Mouse (Mus musculus): ENCODE results near the gene Eif4e3. TPM values are rescaled to one million over a fixed set of nuclear protein-coding genes. Genes with fewer than 3 reads are reported as not detected.

Eif4e3 gene
- polyA plus RNA-seq, 1 experiment from 2014 or later = 19.6 TPM

DNA sequence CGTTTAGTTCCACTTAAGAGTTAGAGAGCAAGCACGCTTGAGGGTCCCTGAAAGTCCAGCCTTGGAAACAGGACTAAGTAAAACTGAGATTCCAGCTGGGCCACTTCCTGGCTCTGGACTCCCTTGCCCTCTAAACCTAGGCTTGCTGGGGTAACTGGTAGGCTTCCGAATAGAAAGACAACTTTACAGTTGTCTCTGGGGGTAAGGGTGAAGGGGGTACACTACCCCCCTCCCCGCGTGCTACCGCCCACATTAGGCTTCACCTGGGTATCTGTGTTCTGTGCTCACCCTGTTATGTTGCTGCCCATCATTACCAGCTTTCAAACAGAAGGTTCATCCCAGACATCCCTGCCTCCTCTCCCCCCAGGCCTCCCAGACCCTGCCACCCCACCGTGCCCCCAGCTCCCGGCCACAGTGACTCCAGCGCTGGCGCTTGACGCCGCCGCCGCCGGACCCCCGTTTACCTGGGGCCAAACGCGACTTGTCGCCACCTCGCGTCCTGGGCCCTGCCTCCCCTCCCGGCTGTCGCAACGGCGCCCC, 25.2 kb upstream of the Eif4e3 start:
- DNase-seq (ENCODE audit: low spot score) (no peak), ATAC-seq (ENCODE audit: insufficient read depth, low FRiP score, low TSS enrichment) (peak; percentile 62; the same call in 1 of the 2 replicates)
- Histone ChIP-seq H3K9ac (ENCODE audit: low read length) (peak overlapping the region; percentile 73), H3K4me2 (ENCODE audit: low read depth) (peak overlapping the region; percentile 88), H3K27me3 (ENCODE audit: control insufficient read depth, insufficient read depth, low read length) (peaks cover 40% of the 10 kb centered on the region), H3K4me3 (ENCODE audit: low read depth, low read length) (peak overlapping the region; percentile 78), H3K9me3 (ENCODE audit: control insufficient read depth, low read length) (no peaks in the 10 kb centered on the region), H3K36me3 (ENCODE audit: control insufficient read depth, insufficient read depth, low read length) (no peaks in the 10 kb centered on the region), H3K27ac (ENCODE audit: low read depth, low read length) (peak overlapping the region; percentile 46; the same call in 1 of the 2 replicates), H3K4me1 (ENCODE audit: control insufficient read depth, insufficient read depth, low read length) (peaks cover 13% of the 10 kb centered on the region)
- WGBS = 5% methylated on average over 24 of the region's 25 CpGs

DNA sequence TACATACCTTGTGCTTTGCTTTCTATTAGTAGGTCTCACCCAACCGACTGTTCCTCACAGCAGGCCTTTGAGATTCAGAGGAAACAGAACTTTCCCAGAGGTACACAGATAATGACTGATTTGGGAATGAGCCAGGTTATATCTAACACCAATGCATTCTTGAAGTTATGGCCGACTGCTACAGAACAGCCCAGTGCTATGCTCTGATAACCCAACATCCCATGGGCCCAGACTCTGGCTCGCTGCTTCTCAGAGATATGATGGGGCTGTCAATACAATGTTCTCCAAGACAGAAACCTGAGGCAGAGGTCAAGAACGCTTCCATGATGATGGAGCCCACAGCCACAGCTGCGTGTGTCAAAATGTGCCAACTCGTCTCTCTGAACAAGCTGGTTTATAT, 21.9 kb upstream of the Eif4e3 start:
- WGBS = 90% methylated on average over 6 of the region's 6 CpGs
- ATAC-seq (ENCODE audit: insufficient read depth, low FRiP score, low TSS enrichment) (no peak), DNase-seq (ENCODE audit: low spot score) (no peak)
- H3K27ac ChIP-seq (ENCODE audit: low read depth, low read length) = no peak overlapping the region
- H3K9ac ChIP-seq (ENCODE audit: low read length) = no peak overlapping the region
- no peaks in the 10 kb centered on the region for H3K36me3 ChIP-seq (ENCODE audit: control insufficient read depth, insufficient read depth, low read length)
- no peaks in the 10 kb centered on the region for H3K9me3 ChIP-seq (ENCODE audit: control insufficient read depth, low read length)
- peaks cover 21% of the 10 kb centered on the region for H3K27me3 ChIP-seq (ENCODE audit: control insufficient read depth, insufficient read depth, low read length)
- H3K4me2 ChIP-seq (ENCODE audit: low read depth) = no peak overlapping the region
- H3K4me1 ChIP-seq (ENCODE audit: control insufficient read depth, insufficient read depth, low read length) = peaks cover 10% of the 10 kb centered on the region
- no peak overlapping the region for H3K4me3 ChIP-seq (ENCODE audit: low read depth, low read length)

DNA sequence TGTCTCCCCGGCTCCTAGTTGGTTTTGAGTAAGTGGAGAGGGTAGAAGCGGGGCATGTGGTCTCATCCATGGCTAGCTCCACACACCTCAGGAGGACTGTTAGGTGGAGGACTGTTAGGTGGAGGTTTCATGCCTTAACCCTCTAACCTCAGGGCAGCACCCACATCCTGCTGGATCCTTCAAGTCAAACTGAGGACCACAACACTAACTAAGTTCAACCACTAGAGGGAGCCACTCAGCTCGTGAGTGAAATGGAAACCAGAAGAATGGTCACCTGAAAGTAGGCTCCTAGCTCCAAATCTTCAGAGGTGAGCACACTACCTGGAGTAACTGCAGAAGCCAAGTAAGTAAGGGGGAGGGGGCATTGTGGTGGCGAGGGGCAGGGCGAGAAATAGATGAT, 18.3 kb upstream of the Eif4e3 start:
- no peaks in the 10 kb centered on the region for H3K9me3 ChIP-seq (ENCODE audit: control insufficient read depth, low read length)
- H3K36me3 ChIP-seq (ENCODE audit: control insufficient read depth, insufficient read depth, low read length) = no peaks in the 10 kb centered on the region
- no peak overlapping the region for H3K27ac ChIP-seq (ENCODE audit: low read depth, low read length)
- no peak overlapping the region for H3K9ac ChIP-seq (ENCODE audit: low read length)
- no peak overlapping the region for H3K4me2 ChIP-seq (ENCODE audit: low read depth)
- ATAC-seq (ENCODE audit: insufficient read depth, low FRiP score, low TSS enrichment) = no peak
- 49% methylated on average over 5 of the region's 5 CpGs for WGBS
- H3K4me3 ChIP-seq (ENCODE audit: low read depth, low read length) = no peak overlapping the region
- DNase-seq (ENCODE audit: low spot score) = no peak
- no peaks in the 10 kb centered on the region for H3K4me1 ChIP-seq (ENCODE audit: control insufficient read depth, insufficient read depth, low read length)
- H3K27me3 ChIP-seq (ENCODE audit: control insufficient read depth, insufficient read depth, low read length) = no peaks in the 10 kb centered on the region; the same call in 1 of the 2 replicates

DNA sequence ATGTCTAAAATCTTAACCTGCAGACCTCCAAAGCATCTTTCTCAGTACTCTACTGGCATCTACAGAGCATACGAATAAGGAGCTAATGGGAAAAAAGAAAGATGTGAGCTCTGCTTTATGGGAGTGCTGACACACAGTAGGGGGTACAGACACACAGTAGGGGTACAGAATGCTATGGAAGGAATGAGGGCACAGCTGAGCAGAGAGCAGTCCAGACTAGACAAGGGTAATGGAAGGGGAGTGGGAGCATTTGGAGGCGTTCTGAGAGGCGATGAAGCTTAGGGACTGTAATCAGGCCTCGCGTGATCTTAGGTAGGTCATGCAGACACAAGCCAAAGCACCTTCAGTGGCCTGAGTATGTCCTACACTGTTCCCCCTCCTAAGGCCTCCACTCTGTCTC, 17.4 kb upstream of the Eif4e3 start:
- DNase-seq (ENCODE audit: low spot score) (no peak), ATAC-seq (ENCODE audit: insufficient read depth, low FRiP score, low TSS enrichment) (no peak)
- Histone ChIP-seq H3K9me3 (ENCODE audit: control insufficient read depth, low read length) (no peaks in the 10 kb centered on the region), H3K4me1 (ENCODE audit: control insufficient read depth, insufficient read depth, low read length) (no peaks in the 10 kb centered on the region), H3K27ac (ENCODE audit: low read depth, low read length) (no peak overlapping the region), H3K36me3 (ENCODE audit: control insufficient read depth, insufficient read depth, low read length) (no peaks in the 10 kb centered on the region), H3K9ac (ENCODE audit: low read length) (no peak overlapping the region), H3K4me3 (ENCODE audit: low read depth, low read length) (no peak overlapping the region), H3K27me3 (ENCODE audit: control insufficient read depth, insufficient read depth, low read length) (no peaks in the 10 kb centered on the region), H3K4me2 (ENCODE audit: low read depth) (no peak overlapping the region)
- WGBS = 88% methylated on average over 5 of the region's 5 CpGs

DNA sequence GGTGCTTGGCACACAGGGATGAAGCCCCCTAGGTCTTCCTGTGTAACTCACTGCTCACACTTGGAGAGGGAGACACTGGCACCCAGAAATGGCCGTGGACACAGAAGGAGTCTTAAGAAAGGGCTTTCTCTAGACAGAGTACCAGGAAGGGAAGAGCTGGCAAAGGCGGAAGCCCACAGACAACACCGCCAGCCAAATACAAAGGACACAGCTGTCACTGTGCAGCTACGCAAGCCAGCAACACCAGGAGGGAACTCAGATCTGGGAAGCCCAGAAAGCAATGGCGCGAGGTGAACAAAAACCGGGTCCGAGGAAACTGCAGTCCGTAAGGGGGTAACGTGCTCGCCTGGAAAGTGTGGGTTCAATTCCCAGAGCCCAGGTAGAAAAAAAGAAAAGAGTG, 11.5 kb upstream of the Eif4e3 start:
- no peak overlapping the region for H3K4me2 ChIP-seq (ENCODE audit: low read depth)
- no peaks in the 10 kb centered on the region for H3K36me3 ChIP-seq (ENCODE audit: control insufficient read depth, insufficient read depth, low read length)
- H3K9ac ChIP-seq (ENCODE audit: low read length) = no peak overlapping the region
- no peaks in the 10 kb centered on the region for H3K9me3 ChIP-seq (ENCODE audit: control insufficient read depth, low read length)
- DNase-seq (ENCODE audit: low spot score) (no peak), ATAC-seq (ENCODE audit: insufficient read depth, low FRiP score, low TSS enrichment) (no peak)
- H3K4me1 ChIP-seq (ENCODE audit: control insufficient read depth, insufficient read depth, low read length) = no peaks in the 10 kb centered on the region
- WGBS = 81% methylated on average over 11 of the region's 11 CpGs
- no peak overlapping the region for H3K4me3 ChIP-seq (ENCODE audit: low read depth, low read length)
- H3K27ac ChIP-seq (ENCODE audit: low read depth, low read length) = no peak overlapping the region
- no peaks in the 10 kb centered on the region for H3K27me3 ChIP-seq (ENCODE audit: control insufficient read depth, insufficient read depth, low read length)

DNA sequence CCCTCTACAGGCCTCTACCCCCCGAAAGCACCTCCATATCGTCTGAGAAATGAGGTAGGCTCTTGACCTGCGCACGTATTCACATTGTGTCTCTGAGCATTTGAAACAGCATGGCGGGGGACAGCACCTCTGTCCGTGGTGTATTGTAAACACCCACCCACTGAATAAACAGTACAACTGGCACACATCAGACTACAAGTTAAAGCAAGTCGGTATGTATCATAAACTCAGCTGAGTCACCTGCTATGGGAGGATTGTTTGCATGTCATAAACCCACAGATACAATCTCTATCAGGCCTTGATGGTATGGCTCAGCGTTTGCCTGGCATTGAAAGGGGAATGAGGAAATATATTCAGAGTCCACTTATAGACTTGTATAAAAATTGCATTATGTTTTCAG, 10.8 kb upstream of the Eif4e3 start:
- Histone ChIP-seq H3K27me3 (ENCODE audit: control insufficient read depth, insufficient read depth, low read length) (no peaks in the 10 kb centered on the region), H3K36me3 (ENCODE audit: control insufficient read depth, insufficient read depth, low read length) (no peaks in the 10 kb centered on the region), H3K4me1 (ENCODE audit: control insufficient read depth, insufficient read depth, low read length) (no peaks in the 10 kb centered on the region), H3K4me2 (ENCODE audit: low read depth) (no peak overlapping the region), H3K9ac (ENCODE audit: low read length) (no peak overlapping the region), H3K27ac (ENCODE audit: low read depth, low read length) (no peak overlapping the region), H3K9me3 (ENCODE audit: control insufficient read depth, low read length) (no peaks in the 10 kb centered on the region), H3K4me3 (ENCODE audit: low read depth, low read length) (no peak overlapping the region)
- ATAC-seq (ENCODE audit: insufficient read depth, low FRiP score, low TSS enrichment) = no peak
- 91% methylated on average over 8 of the region's 8 CpGs for WGBS
- DNase-seq (ENCODE audit: low spot score) = no peak

DNA sequence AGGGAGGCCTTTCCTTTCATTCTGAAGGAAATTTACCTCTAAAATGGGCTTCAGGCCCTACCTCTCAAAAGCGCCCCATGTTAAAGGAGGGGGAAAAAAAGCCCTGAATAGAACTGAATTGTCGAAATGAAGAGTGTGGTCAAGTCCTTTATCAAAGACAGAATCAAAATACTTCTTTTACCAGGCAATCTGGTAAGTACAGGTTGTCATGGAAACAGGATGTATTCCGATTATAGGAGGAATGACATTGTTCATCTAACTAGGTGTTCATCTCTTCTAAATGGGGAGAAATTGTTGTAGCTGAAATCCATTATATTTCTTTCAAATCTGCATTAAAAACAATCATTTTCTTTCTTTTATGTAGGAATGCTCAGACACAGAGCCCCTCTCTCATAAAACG, 7.9 kb upstream of the Eif4e3 start:
- H3K9me3 ChIP-seq (ENCODE audit: control insufficient read depth, low read length) = no peaks in the 10 kb centered on the region
- ATAC-seq (ENCODE audit: insufficient read depth, low FRiP score, low TSS enrichment) (no peak), DNase-seq (ENCODE audit: low spot score) (no peak)
- H3K9ac ChIP-seq (ENCODE audit: low read length) = no peak overlapping the region
- H3K27ac ChIP-seq (ENCODE audit: low read depth, low read length) = no peak overlapping the region
- 86% methylated on average over 4 of the region's 4 CpGs for WGBS
- peaks cover 3% of the 10 kb centered on the region for H3K4me1 ChIP-seq (ENCODE audit: control insufficient read depth, insufficient read depth, low read length)
- H3K36me3 ChIP-seq (ENCODE audit: control insufficient read depth, insufficient read depth, low read length) = no peaks in the 10 kb centered on the region
- H3K4me3 ChIP-seq (ENCODE audit: low read depth, low read length) = no peak overlapping the region
- H3K27me3 ChIP-seq (ENCODE audit: control insufficient read depth, insufficient read depth, low read length) = no peaks in the 10 kb centered on the region
- no peak overlapping the region for H3K4me2 ChIP-seq (ENCODE audit: low read depth)

DNA sequence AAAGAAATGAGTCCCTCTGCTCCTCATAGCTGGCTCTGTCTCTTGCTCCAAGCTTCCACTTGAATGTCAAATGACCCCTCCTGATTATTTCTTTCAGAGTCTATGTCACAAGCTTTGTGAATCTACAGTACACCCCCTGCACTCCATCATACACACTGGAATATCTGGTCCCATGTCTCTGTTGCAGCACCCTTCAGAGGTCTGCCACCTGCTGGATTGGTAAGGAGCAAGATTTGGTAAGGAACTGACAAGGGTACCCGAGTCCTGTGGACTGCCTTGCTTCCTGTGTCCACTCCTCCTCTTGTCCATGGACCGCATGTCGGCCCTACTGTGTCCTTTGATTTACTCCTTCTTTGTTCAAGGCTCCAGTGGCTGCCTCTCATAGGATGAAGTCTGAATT, 5.2 kb upstream of the Eif4e3 start:
- H3K27me3 ChIP-seq (ENCODE audit: control insufficient read depth, insufficient read depth, low read length) = no peaks in the 10 kb centered on the region
- H3K4me2 ChIP-seq (ENCODE audit: low read depth) = no peak overlapping the region
- WGBS = 61% methylated on average over 3 of the region's 3 CpGs
- H3K27ac ChIP-seq (ENCODE audit: low read depth, low read length) = no peak overlapping the region
- H3K9me3 ChIP-seq (ENCODE audit: control insufficient read depth, low read length) = no peaks in the 10 kb centered on the region
- no peak overlapping the region for H3K9ac ChIP-seq (ENCODE audit: low read length)
- DNase-seq (ENCODE audit: low spot score) = no peak
- no peak overlapping the region for H3K4me3 ChIP-seq (ENCODE audit: low read depth, low read length)
- H3K36me3 ChIP-seq (ENCODE audit: control insufficient read depth, insufficient read depth, low read length) = no peaks in the 10 kb centered on the region
- peaks cover 10% of the 10 kb centered on the region for H3K4me1 ChIP-seq (ENCODE audit: control insufficient read depth, insufficient read depth, low read length)
- no peak for ATAC-seq (ENCODE audit: insufficient read depth, low FRiP score, low TSS enrichment)

DNA sequence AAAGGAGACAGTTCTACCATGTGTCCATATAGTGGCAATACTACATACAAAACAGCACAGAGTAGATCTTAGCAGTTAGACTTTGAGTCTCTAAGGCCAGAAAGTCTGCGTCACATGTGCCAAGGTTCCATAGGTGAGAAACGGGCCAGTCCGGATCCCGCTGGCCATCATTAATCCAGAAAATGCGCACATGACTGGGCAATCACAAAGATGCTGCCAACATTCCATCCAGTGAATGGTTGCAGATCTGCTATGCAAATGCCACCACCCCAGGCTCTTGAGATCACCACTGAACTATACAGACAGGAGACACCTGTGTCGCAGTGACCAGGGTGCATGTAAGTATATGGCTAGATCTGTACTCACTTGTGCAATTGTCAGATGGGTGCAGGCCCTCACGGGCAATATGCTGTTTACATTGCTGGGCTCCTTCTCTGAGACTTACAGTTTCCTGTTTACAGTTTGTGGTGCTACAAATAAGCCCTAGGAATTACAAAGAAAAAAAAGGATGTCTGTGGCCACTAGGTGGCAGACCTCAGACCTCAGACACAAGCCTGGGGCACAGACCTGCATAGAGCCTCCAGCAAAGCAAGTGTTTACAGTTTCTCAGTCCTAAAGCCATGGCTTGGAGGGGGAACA, 4.0 kb upstream of the Eif4e3 start:
- H3K4me2 ChIP-seq (ENCODE audit: low read depth) = no peak overlapping the region
- WGBS = 77% methylated on average over 7 of the region's 7 CpGs
- ATAC-seq (ENCODE audit: insufficient read depth, low FRiP score, low TSS enrichment) (no peak), DNase-seq (ENCODE audit: low spot score) (peak; percentile 52)
- H3K27ac ChIP-seq (ENCODE audit: low read depth, low read length) = no peak overlapping the region
- H3K36me3 ChIP-seq (ENCODE audit: control insufficient read depth, insufficient read depth, low read length) = no peaks in the 10 kb centered on the region
- no peak overlapping the region for H3K9ac ChIP-seq (ENCODE audit: low read length)
- H3K4me1 ChIP-seq (ENCODE audit: control insufficient read depth, insufficient read depth, low read length) = peaks cover 15% of the 10 kb centered on the region
- H3K27me3 ChIP-seq (ENCODE audit: control insufficient read depth, insufficient read depth, low read length) = no peaks in the 10 kb centered on the region
- H3K4me3 ChIP-seq (ENCODE audit: low read depth, low read length) = no peak overlapping the region
- H3K9me3 ChIP-seq (ENCODE audit: control insufficient read depth, low read length) = no peaks in the 10 kb centered on the region
